ENCODE assay signal across 1 mouse cellular context in the genomic region with DNA sequence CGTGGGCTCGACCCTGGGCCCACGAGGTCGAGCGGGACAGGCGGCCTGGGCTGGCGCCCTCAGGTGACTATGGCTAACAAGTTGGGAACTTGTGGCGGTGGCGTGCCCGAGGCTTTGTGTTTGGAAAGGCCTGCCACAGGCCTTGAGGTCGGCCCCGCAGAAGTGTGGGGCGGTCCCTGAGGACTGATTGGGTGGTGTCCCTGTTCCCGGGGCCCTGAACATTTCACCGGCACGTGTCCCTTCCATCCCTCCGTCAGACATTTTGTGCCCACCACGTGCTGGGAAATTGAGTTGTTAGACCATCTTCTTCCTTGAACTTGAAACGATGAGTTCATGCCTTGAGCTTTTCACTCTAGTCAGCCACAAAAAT.
TF ChIP-seq lines count a peak whose summit lies in the region.

No protein-coding gene starts in this region.

TF ChIP-seq in CH12.LX, 34 proteins besides CTCF, POLR2A, EP300 and RAD21 (continued from another document):
- TF ChIP-seq ELF1 (IDR thresholded peaks at IDR 0.05; ENCODE audit: low read depth, low read length) (no peak; the same call in 1 of the 2 replicates), PAX5 (IDR thresholded peaks at IDR 0.05; ENCODE audit: low read length) (no peak), HCFC1 (IDR thresholded peaks at IDR 0.05; ENCODE audit: low read depth, low read length) (peak; percentile 13; the same call in 1 of the 2 replicates), UBTF (IDR thresholded peaks at IDR 0.05; ENCODE audit: low read depth, low read length) (no peak), ZC3H11A (IDR thresholded peaks at IDR 0.05; ENCODE audit: low read depth, low read length) (no peak), NELFE (IDR thresholded peaks at IDR 0.05; ENCODE audit: low read depth, low read length) (no peak), SMC3 (IDR thresholded peaks at IDR 0.05; ENCODE audit: low read depth, low read length) (no peak), JUN (IDR thresholded peaks at IDR 0.05; ENCODE audit: insufficient read depth, low read depth, low read length) (no peak; the same call in 1 of the 2 replicates), MEF2A (IDR thresholded peaks at IDR 0.05; ENCODE audit: borderline replicate concordance, low read depth, low read length) (no peak), USF1 (IDR thresholded peaks at IDR 0.05; ENCODE audit: low read depth, low read length) (peak; percentile 68), BHLHE40 (IDR thresholded peaks at IDR 0.05; ENCODE audit: low read depth, low read length) (peak; percentile 99), E2F4 (IDR thresholded peaks at IDR 0.05; ENCODE audit: insufficient replicate concordance, low read depth, low read length) (no peak), MAFK (IDR thresholded peaks at IDR 0.05; ENCODE audit: insufficient replicate concordance, low read length) (no peak), ZKSCAN1 (IDR thresholded peaks at IDR 0.05; ENCODE audit: borderline replicate concordance, low read depth, low read length) (no peak), TBP (conservative IDR thresholded peaks at IDR 0.05; ENCODE audit: low read depth, low read length) (peak; percentile 78), IRF4 (IDR thresholded peaks at IDR 0.05; ENCODE audit: low read depth, low read length) (no peak; the same call in 1 of the 2 replicates), ZMIZ1 (IDR thresholded peaks at IDR 0.05; ENCODE audit: low read depth, low read length) (no peak; the same call in 1 of the 2 replicates), POLR2AphosphoS2 (IDR thresholded peaks at IDR 0.05; ENCODE audit: low read depth, low read length) (no peak), ZNF384 (IDR thresholded peaks at IDR 0.05; ENCODE audit: low read depth, low read length) (no peak), GABPA (IDR thresholded peaks at IDR 0.05; ENCODE audit: insufficient replicate concordance, low read depth, low read length) (no peak), TCF12 (IDR thresholded peaks at IDR 0.05; ENCODE audit: low read depth, low read length) (peak; percentile 41)
